Mouse (Mus musculus) CD4-positive naive resting alpha-beta T cell, adult 76 days (primary cell): ENCODE results near the gene T2. TPM values are rescaled to one million over a fixed set of nuclear protein-coding genes. Genes with fewer than 3 reads are reported as not detected.

Source experiments
- total RNA-seq: library from RNA; stranded (reverse); gene quantifications from one replicate; pipeline ENCODE4 v1.2.4, GENCODE M21; 2023

The T2 gene
- total RNA-seq, result not detected

GRCm38 (mm10) chr17:8355692-8356091 is at the start of gene T2:
Gene T2, plus strand, starts transcription at chr17:8355992.

GRCm38 (mm10) chr17:8310838-8311614 is 44.8 kb upstream of the T2 start, which contains the start of gene Sft2d1:
Gene Sft2d1, plus strand, starts transcription at chr17:8311102.

GRCm38 (mm10) chr17:8337159-8337558 is 18.6 kb upstream of the T2 start, which contains the start of gene Prr18:
Gene Prr18, plus strand, starts transcription at chr17:8337459.

GRCm38 (mm10) chr17:8433978-8434960 is 78.5 kb downstream of the T2 start, which contains the start of gene T:
Gene T, plus strand, starts transcription at chr17:8434423.

Other genes starting within 250 kb of the T2 start
- 3.0 TPM for gene Gm49673, start 208.2 kb upstream of the T2 start, total RNA-seq
- 29.5 TPM for gene Rnaset2a, start 207.9 kb upstream of the T2 start, total RNA-seq
- gene Fgfr1op, start 190.5 kb upstream of the T2 start, total RNA-seq, result 29.4 TPM
- gene Ccr6, start 119.9 kb upstream of the T2 start, total RNA-seq, result 6.3 TPM
- 46.1 TPM for gene Mpc1, start 73.1 kb upstream of the T2 start, total RNA-seq
- gene Sft2d1, start 44.9 kb upstream of the T2 start, total RNA-seq, result 129 TPM
- 0.44 TPM for gene Prr18, start 18.5 kb upstream of the T2 start, total RNA-seq
- gene T, start 78.4 kb downstream of the T2 start, total RNA-seq, result not detected
- gene Pde10a, start 169.4 kb downstream of the T2 start, total RNA-seq, result 0.12 TPM
- gene Gm17087, start 211.0 kb downstream of the T2 start, total RNA-seq, result not detected